Mouse (Mus musculus): ENCODE data around the gene Cdr2. TPM values are rescaled to one million over a fixed set of nuclear protein-coding genes. Genes with fewer than 3 reads are reported as not detected.
A peak's percentile ranks its signal among the peaks of the same experiment; 100 is the strongest.
"Not testable (repeated sequence)": the region's sequence is repeated elsewhere in the genome, so short reads cannot be mapped to it uniquely, and the experiment has no call there.

Cdr2 gene
- total RNA-seq (2015; ENCODE audit: low replicate concordance) (501 and 553 TPM in 2 replicates), total RNA-seq (2017; ENCODE audit: low replicate concordance) (1,057 and 1,255 TPM in 2 replicates)

GRCm38 (mm10) chr7:120982200-120982841, at the start of gene Cdr2, which contains the start of gene Mfsd13b:
TSS of gene Cdr2 (minus strand) at chr7:120982312.
TSS of gene Mfsd13b (plus strand) at chr7:120982509.
- peak; percentile 76 for ATAC-seq (replicated peaks; ENCODE audit: low FRiP score, poor library complexity, severe bottlenecking)

DNA sequence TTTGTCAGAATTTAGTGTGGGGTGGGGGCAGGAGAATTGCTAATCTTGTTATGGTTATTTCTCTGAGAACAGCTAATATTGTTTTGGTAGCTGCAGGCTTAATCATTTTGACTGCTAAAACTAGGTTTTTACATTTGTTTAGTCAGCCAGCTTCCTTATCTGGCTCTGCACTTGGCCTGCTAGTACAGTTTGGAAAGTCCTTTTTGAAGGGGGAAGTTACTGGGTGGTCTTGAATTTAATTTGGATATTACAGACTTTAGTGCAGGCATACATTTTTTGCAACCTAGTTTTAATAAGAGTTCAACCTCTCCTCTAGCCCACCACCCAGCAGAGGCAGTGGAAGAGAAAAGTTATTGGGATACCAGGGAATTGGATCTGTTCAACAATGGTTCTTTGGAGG, 47.8 kb upstream of the Cdr2 start:
- not testable (repeated sequence) for ATAC-seq (replicated peaks; ENCODE audit: low FRiP score, poor library complexity, severe bottlenecking)

- no peak for ATAC-seq (replicated peaks; ENCODE audit: low FRiP score, poor library complexity, severe bottlenecking)
Observed at GRCm38 (mm10) chr7:121026300-121026699, 44.2 kb upstream of the Cdr2 start.

DNA sequence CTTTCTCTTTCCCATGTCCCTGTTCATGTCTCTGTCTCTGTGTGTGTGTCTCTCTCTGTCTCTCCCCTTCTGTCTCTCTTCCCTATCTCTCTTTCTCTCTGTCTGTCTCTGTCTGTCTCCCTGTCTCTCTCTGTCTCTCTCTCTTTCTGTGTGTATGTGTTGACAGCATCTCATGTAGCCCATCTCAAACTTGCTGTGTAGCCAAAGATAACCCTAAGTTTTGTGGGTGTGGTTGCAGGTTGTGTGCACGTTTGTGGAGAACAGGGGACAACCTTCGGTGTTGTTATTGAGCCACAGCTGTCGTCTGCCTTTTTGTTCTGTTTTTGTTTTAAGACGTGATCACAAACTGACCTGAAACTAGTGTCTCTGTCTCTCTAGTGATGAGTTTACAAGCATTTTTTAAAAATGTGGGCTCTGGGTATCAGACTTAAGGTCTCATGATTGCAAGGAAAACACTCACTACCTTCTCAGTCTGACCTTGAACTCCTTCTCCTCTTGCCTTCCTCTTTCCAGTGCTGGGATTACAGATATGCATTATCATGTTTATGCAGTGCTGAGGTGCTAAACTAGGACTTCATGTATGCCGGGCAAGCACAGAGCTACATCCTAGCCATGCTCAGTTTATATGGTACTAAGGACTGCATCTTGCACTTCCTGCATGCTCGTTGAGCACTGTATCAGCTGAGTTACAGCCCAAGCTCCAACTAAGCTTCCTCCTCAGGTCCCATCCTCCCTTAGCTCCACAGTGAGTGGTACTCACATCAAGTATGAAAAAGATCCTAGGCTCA, 43.3 kb upstream of the Cdr2 start:
- ATAC-seq (replicated peaks; ENCODE audit: low FRiP score, poor library complexity, severe bottlenecking): no peak

- ATAC-seq (replicated peaks; ENCODE audit: low FRiP score, poor library complexity, severe bottlenecking): no peak; the same call in 1 of the 2 replicates
Observed at GRCm38 (mm10) chr7:121020277-121020676, 38.2 kb upstream of the Cdr2 start.

DNA sequence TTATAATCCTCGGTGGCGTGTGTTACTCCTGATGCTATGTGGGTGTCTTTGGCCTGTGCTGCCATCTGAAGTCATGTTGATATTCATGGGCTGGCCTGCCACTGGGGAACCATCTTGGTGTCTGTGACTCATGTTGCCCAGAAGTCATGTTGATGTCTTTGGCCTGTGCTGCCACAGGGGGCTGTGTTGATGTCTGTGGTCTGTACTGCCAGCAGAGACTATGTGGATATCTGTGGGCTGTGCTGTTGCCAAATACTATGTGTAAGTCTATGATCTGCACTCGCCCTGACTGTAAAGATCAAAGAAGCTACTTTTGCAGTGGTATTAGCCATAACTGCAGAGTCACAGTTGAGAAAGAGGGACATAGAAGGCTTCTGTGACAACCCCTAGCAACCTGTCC, 36.7 kb upstream of the Cdr2 start:
- ATAC-seq (replicated peaks; ENCODE audit: low FRiP score, poor library complexity, severe bottlenecking): no peak

GRCm38 (mm10) chr7:121014486-121014885, 32.4 kb upstream of the Cdr2 start:
- ATAC-seq (replicated peaks; ENCODE audit: low FRiP score, poor library complexity, severe bottlenecking): no peak

GRCm38 (mm10) chr7:121011794-121012689, 29.9 kb upstream of the Cdr2 start:
- ATAC-seq (replicated peaks; ENCODE audit: low FRiP score, poor library complexity, severe bottlenecking): no peak

- no peak for ATAC-seq (replicated peaks; ENCODE audit: low FRiP score, poor library complexity, severe bottlenecking)
Observed at GRCm38 (mm10) chr7:121003793-121004418, 21.8 kb upstream of the Cdr2 start.

- no peak for ATAC-seq (replicated peaks; ENCODE audit: low FRiP score, poor library complexity, severe bottlenecking)
Observed at GRCm38 (mm10) chr7:121002407-121002928, 20.4 kb upstream of the Cdr2 start.

DNA sequence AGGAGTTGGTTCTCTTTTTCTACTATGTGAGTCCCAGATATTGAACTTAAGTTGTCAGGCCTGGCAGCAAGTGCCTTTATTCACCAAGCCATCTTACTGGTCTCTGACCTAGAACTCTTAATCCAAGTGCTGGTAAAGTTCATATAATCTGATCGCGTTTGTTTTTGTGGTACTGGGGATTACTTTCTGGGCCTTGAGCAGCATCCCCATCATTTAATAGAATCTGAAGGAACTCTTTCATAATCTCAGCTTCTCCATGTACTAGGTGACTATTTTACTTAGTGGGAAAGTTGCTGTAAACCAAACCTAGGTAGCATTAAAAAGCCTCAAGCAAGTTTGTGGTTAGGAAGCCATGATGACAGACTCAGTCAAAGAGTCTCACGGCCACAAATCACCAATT, 19.8 kb upstream of the Cdr2 start:
- no peak for ATAC-seq (replicated peaks; ENCODE audit: low FRiP score, poor library complexity, severe bottlenecking)

- no peak for ATAC-seq (replicated peaks; ENCODE audit: low FRiP score, poor library complexity, severe bottlenecking)
Observed at GRCm38 (mm10) chr7:121000065-121000822, 18.1 kb upstream of the Cdr2 start.

GRCm38 (mm10) chr7:120999021-120999530, 17.0 kb upstream of the Cdr2 start:
- ATAC-seq (replicated peaks; ENCODE audit: low FRiP score, poor library complexity, severe bottlenecking): no peak

DNA sequence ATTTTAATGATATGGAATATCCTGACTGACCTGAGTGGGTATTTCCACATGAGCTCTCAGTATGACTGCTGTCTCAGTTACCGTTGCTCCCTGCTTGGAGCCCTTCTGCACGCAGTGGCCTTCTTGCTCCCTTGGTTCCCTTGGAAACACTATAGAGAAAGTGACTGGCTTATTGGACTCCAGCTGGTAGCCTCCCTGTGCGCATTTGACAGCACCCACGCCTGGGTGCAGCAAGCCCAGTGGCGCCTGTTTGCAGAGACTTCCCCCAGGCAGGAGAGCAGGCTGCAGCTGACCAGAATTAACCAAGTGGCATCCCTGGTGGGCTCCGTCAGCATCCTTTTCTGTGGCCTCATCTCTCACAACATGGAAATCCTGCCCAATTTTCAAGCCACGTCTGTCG, 9.1 kb upstream of the Cdr2 start:
- no peak for ATAC-seq (replicated peaks; ENCODE audit: low FRiP score, poor library complexity, severe bottlenecking)

- no peak for ATAC-seq (replicated peaks; ENCODE audit: low FRiP score, poor library complexity, severe bottlenecking)
Observed at GRCm38 (mm10) chr7:120982968-120983367, 856 bp upstream of the Cdr2 start.

- peak; percentile 31 for ATAC-seq (replicated peaks; ENCODE audit: low FRiP score, poor library complexity, severe bottlenecking)
Observed at GRCm38 (mm10) chr7:120980931-120981924, 884 bp downstream of the Cdr2 start.

DNA sequence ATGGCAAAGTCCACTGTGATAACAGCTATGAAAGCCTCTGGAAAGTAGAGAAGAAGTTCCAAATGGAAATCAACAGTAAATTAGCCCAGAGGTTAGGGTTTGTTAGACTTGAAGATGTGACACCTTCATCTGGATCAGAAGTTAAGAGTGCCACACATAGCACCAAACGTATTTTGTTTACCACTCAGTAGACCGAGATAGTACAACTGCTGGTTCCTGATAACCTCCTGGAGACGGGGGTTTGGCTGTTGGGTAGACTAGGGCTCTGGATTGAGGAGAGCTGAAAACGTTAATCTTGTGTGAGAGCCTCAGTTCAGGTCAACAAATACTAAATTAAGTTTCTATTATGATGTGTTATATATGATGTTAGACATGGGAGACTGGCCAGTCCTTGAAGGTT, 2.1 kb downstream of the Cdr2 start:
- ATAC-seq (replicated peaks; ENCODE audit: low FRiP score, poor library complexity, severe bottlenecking): peak; percentile 65
